Mouse (Mus musculus) C2C12 (cell line): ENCODE results near the gene Moap1.

Experiments
- CEBPB ChIP-seq: IDR thresholded peaks from one replicate; pipeline ENCODE4 v1.6.1; 2011; ENCODE audit warnings: low read depth, mild to moderate bottlenecking, control low read depth, moderate library complexity
- CTCF ChIP-seq: IDR thresholded peaks from one replicate; pipeline ENCODE4 v1.5.1; 2011; ENCODE audit not compliant: control insufficient read depth, insufficient read depth, insufficient read length
- FOSL1 ChIP-seq: IDR thresholded peaks from one replicate; pipeline ENCODE4 v1.8.0; 2011; ENCODE audit warnings: mild to moderate bottlenecking, low read length; ENCODE audit not compliant: poor library complexity, insufficient read depth, severe bottlenecking
- MAX ChIP-seq: IDR thresholded peaks from one replicate; pipeline ENCODE4 v1.6.1; 2011; ENCODE audit warnings: mild to moderate bottlenecking, control low read depth
- MYOG ChIP-seq: IDR thresholded peaks from one replicate; pipeline ENCODE4 v1.6.1; 2011; ENCODE audit not compliant: control insufficient read depth, insufficient read length; ENCODE audit errors: extremely low read depth
- USF1 ChIP-seq: IDR thresholded peaks from one replicate; pipeline ENCODE4 v1.6.1; 2011; ENCODE audit warnings: low read depth, mild to moderate bottlenecking, control low read depth, moderate library complexity

DNA sequence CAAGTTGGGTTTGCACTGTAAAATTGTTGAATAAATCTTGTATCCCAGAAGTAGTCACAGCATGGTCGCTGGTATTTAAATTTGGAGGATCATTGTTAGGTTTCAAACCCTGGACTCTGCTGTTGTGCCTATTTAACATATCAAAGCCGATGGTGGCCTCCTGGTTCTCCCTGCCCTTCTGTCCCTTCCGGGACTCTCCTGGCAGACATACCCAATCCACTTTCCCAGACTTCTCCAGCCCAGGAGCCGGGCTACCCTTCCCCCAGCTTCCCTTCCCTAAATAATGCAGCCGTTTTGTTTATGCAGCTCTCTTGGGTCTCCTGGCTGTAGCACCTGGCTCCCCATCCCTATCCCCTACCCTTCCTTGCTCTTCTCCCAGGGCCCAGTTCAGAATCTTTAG is 15.5 kb upstream of the Moap1 start:
- no peak for TF ChIP-seq CTCF
- no peak for TF ChIP-seq CEBPB
- no peak for TF ChIP-seq USF1
- no peak for TF ChIP-seq MYOG
- TF ChIP-seq MAX, result no peak
- TF ChIP-seq FOSL1, result no peak
